Mouse (Mus musculus) myocyte (in vitro differentiated cells): ENCODE measurements at regions not wholly inside any gene's neighbourhood (a gene's known extent, or its start where the extent isn't known, plus 50 kb on each side); places are given as distances from the start of the nearest gene placed in this dataset.
"Not testable (repeated sequence)": the region's sequence is repeated elsewhere in the genome, so short reads cannot be mapped to it uniquely, and the experiment has no call there.

Source experiments
- H3K27me3 ChIP-seq: one replicate; pipeline ENCODE4 v1.6.1; 2011; ENCODE audit not compliant: control insufficient read depth, insufficient read depth, insufficient read length
- H3K36me3 ChIP-seq: one replicate; pipeline ENCODE4 v1.6.1; 2011; ENCODE audit not compliant: control insufficient read depth, insufficient read depth
- H3K4me2 ChIP-seq: one replicate; pipeline ENCODE4 v1.6.1; 2011; ENCODE audit warnings: low read depth, control low read depth
- H3K4me3 ChIP-seq: one replicate; pipeline ENCODE4 v1.5.1; 2011; ENCODE audit warnings: mild to moderate bottlenecking, control low read depth, moderate library complexity
- H3K79me2 ChIP-seq: one replicate; pipeline ENCODE4 v1.6.1; 2011; ENCODE audit not compliant: control insufficient read depth, insufficient read depth
- H3ac ChIP-seq: one replicate; pipeline ENCODE4 v1.6.1; 2011; ENCODE audit not compliant: control insufficient read depth, insufficient read length
- CEBPB ChIP-seq: IDR thresholded peaks from 2 replicates; pipeline ENCODE4 v1.6.1; 2011; ENCODE audit warnings: mild to moderate bottlenecking, moderate library complexity; ENCODE audit not compliant: poor library complexity, insufficient read depth, severe bottlenecking
- E2F4 ChIP-seq: IDR thresholded peaks from one replicate; pipeline ENCODE4 v1.6.1; 2011; ENCODE audit warnings: mild to moderate bottlenecking, control low read depth, moderate library complexity; ENCODE audit not compliant: insufficient read depth
- MAX ChIP-seq: IDR thresholded peaks from one replicate; pipeline ENCODE4 v1.6.1; 2011; ENCODE audit warnings: low read depth, mild to moderate bottlenecking, control low read depth
- MYOD1 ChIP-seq, 3 experiments: IDR thresholded peaks; one replicate each; pipeline ENCODE4 v1.6.1; 2011; ENCODE audit warnings: control low read depth in 2 of 3, low read depth in 2 of 3, mild to moderate bottlenecking in 2 of 3, moderate library complexity in 1 of 3; ENCODE audit not compliant: insufficient read length in 2 of 3, control insufficient read depth in 1 of 3
- MYOG ChIP-seq, 3 experiments: IDR thresholded peaks; one replicate each; pipeline ENCODE4 v1.6.1; 2011; ENCODE audit warnings: control low read depth in 2 of 3, low read depth in 2 of 3, mild to moderate bottlenecking in 2 of 3; ENCODE audit not compliant: insufficient read length in 2 of 3, control insufficient read depth in 1 of 3, insufficient read depth in 1 of 3
- POLR2A ChIP-seq: IDR thresholded peaks from one replicate; pipeline ENCODE4 v1.6.1; 2011; ENCODE audit warnings: low read depth, mild to moderate bottlenecking, control low read depth, moderate library complexity; ENCODE audit not compliant: insufficient read length
- POLR2AphosphoS2 ChIP-seq: IDR thresholded peaks from one replicate; pipeline ENCODE4 v1.6.1; 2011; ENCODE audit warnings: low read depth, control low read depth; ENCODE audit not compliant: insufficient read length
- REST ChIP-seq: IDR thresholded peaks from one replicate; pipeline ENCODE4 v1.6.1; 2011; ENCODE audit warnings: mild to moderate bottlenecking, control low read depth, moderate library complexity; ENCODE audit not compliant: insufficient read depth, insufficient read length
- SRF ChIP-seq: IDR thresholded peaks from one replicate; pipeline ENCODE4 v1.6.1; 2011; ENCODE audit warnings: low read depth; ENCODE audit not compliant: control insufficient read depth, insufficient read length
- TCF12 ChIP-seq: IDR thresholded peaks from one replicate; pipeline ENCODE4 v1.6.1; 2011; ENCODE audit warnings: mild to moderate bottlenecking, control low read depth; ENCODE audit not compliant: poor library complexity, insufficient read depth, severe bottlenecking
- TCF3 ChIP-seq: IDR thresholded peaks from one replicate; pipeline ENCODE4 v1.6.1; 2011; ENCODE audit warnings: low read depth, control low read depth; ENCODE audit not compliant: insufficient read length
- USF1 ChIP-seq: IDR thresholded peaks from one replicate; pipeline ENCODE4 v1.6.1; 2011; ENCODE audit warnings: low read depth, mild to moderate bottlenecking, control low read depth, moderate library complexity

DNA sequence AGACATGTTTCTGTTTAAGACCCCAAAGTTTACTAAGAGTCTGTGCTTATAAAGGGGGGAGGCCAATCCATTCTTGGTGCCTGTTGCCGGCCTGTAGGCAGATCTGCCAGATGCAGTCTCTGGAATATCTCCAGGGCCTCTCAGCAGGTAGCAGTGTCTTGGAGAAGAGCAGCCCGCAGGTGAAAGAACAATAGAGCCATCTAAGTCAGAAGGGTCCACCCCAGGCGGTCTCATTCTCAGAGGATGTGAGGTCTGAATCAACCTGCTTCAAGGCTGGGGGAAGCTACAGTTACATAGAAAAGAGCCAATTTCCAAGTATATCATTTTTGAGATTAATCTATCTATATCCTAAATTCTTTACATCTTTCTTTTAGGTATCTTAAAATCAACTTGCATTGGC lies 366.0 kb upstream of the Dab2 start:
- no peaks in the 10 kb centered on the region for H3K36me3 ChIP-seq
- no peaks in the 10 kb centered on the region for H3K27me3 ChIP-seq
- no peak overlapping the region for H3ac ChIP-seq
- no peaks in the 10 kb centered on the region for H3K79me2 ChIP-seq
- H3K4me3 ChIP-seq: no peak overlapping the region
- TF ChIP-seq MAX (no peak), REST (no peak), MYOG (IDR thresholded peaks at IDR 0.05; ENCODE audit: control insufficient read depth in 1 of 3, insufficient read depth in 1 of 3, insufficient read length in 2 of 3, low read depth in 2 of 3) (no peak), POLR2AphosphoS2 (no peak), MYOD1 (IDR thresholded peaks at IDR 0.05; ENCODE audit: control insufficient read depth in 1 of 3, insufficient read length in 2 of 3, low read depth in 2 of 3) (no peak), TCF12 (no peak), USF1 (no peak), E2F4 (no peak), CEBPB (no peak), POLR2A (no peak)
- H3K4me2 ChIP-seq: no peak overlapping the region

GRCm38 (mm10) chr15:5940945-5941344 lies 358.6 kb upstream of the Dab2 start:
- H3K4me2 ChIP-seq: no peak overlapping the region
- H3K27me3 ChIP-seq: no peaks in the 10 kb centered on the region
- H3K36me3 ChIP-seq: no peaks in the 10 kb centered on the region
- no peak for TF ChIP-seq SRF
- no peak for TF ChIP-seq E2F4
- no peak for TF ChIP-seq MAX
- TF ChIP-seq CEBPB: no peak
- no peak for TF ChIP-seq USF1
- no peak for TF ChIP-seq MYOG (IDR thresholded peaks at IDR 0.05; ENCODE audit: control insufficient read depth in 1 of 3, insufficient read depth in 1 of 3, insufficient read length in 2 of 3, low read depth in 2 of 3)
- TF ChIP-seq TCF3: no peak
- no peak for TF ChIP-seq REST
- TF ChIP-seq MYOD1 (IDR thresholded peaks at IDR 0.05; ENCODE audit: control insufficient read depth in 1 of 3, insufficient read length in 2 of 3, low read depth in 2 of 3): no peak
- TF ChIP-seq POLR2A: no peak
- TF ChIP-seq TCF12: no peak
- no peak for TF ChIP-seq POLR2AphosphoS2
- H3K4me3 ChIP-seq: no peak overlapping the region
- no peaks in the 10 kb centered on the region for H3K79me2 ChIP-seq
- no peak overlapping the region for H3ac ChIP-seq

- H3K4me2 ChIP-seq: no peak overlapping the region
- no peak for TF ChIP-seq POLR2AphosphoS2
- no peak for TF ChIP-seq MAX
- no peak for TF ChIP-seq USF1
- TF ChIP-seq E2F4: no peak
- TF ChIP-seq MYOD1 (IDR thresholded peaks at IDR 0.05; ENCODE audit: control insufficient read depth in 1 of 3, insufficient read length in 2 of 3, low read depth in 2 of 3): no peak
- no peak for TF ChIP-seq TCF3
- no peak for TF ChIP-seq SRF
- TF ChIP-seq REST: no peak
- TF ChIP-seq POLR2A: no peak
- no peak for TF ChIP-seq CEBPB
- no peak for TF ChIP-seq TCF12
- TF ChIP-seq MYOG (IDR thresholded peaks at IDR 0.05; ENCODE audit: control insufficient read depth in 1 of 3, insufficient read depth in 1 of 3, insufficient read length in 2 of 3, low read depth in 2 of 3): no peak
Measured at GRCm38 (mm10) chr15:5946650-5947049, 352.9 kb upstream of the Dab2 start.

GRCm38 (mm10) chr15:5950919-5951318 lies 348.7 kb upstream of the Dab2 start:
- H3K36me3 ChIP-seq: no peaks in the 10 kb centered on the region
- H3K79me2 ChIP-seq: no peaks in the 10 kb centered on the region
- no peaks in the 10 kb centered on the region for H3K27me3 ChIP-seq
- no peak overlapping the region for H3K4me3 ChIP-seq
- no peak overlapping the region for H3K4me2 ChIP-seq
- no peak overlapping the region for H3ac ChIP-seq
- TF ChIP-seq MYOD1 (IDR thresholded peaks at IDR 0.05; ENCODE audit: control insufficient read depth in 1 of 3, insufficient read length in 2 of 3, low read depth in 2 of 3): no peak
- TF ChIP-seq POLR2A: no peak
- no peak for TF ChIP-seq E2F4
- TF ChIP-seq CEBPB: no peak
- no peak for TF ChIP-seq SRF
- TF ChIP-seq TCF12: no peak
- no peak for TF ChIP-seq POLR2AphosphoS2
- TF ChIP-seq TCF3: no peak
- TF ChIP-seq USF1: no peak
- TF ChIP-seq REST: no peak
- no peak for TF ChIP-seq MAX
- no peak for TF ChIP-seq MYOG (IDR thresholded peaks at IDR 0.05; ENCODE audit: control insufficient read depth in 1 of 3, insufficient read depth in 1 of 3, insufficient read length in 2 of 3, low read depth in 2 of 3)

More at GRCm38 (mm10) chr15:5946650-5947049, 352.9 kb upstream of the Dab2 start:
- Histone ChIP-seq H3K36me3 (no peaks in the 10 kb centered on the region), H3K4me3 (no peak overlapping the region), H3K27me3 (no peaks in the 10 kb centered on the region), H3ac (no peak overlapping the region), H3K79me2 (no peaks in the 10 kb centered on the region)

GRCm38 (mm10) chr15:5951661-5952060 lies 347.9 kb upstream of the Dab2 start:
- not testable (repeated sequence) for H3K4me2 ChIP-seq, H3K79me2 ChIP-seq, H3ac ChIP-seq, H3K27me3 ChIP-seq, H3K36me3 ChIP-seq, H3K4me3 ChIP-seq
